Mouse (Mus musculus) gonadal fat pad, adult 2 months (tissue): Measurements from ENCODE around the gene Coro1c. TPM values are rescaled to one million over a fixed set of nuclear protein-coding genes. Genes with fewer than 3 reads are reported as not detected.
A peak's percentile ranks its signal among the peaks of the same experiment; 100 is the strongest.

ENCODE experiments used
- DNase-seq: peaks from one replicate; pipeline ENCODE4 v3.0.0-alpha.2; 2012; ENCODE audit warnings: low read depth
- polyA plus RNA-seq: library from polyadenylated mRNA; depleted of rRNA; stranded (reverse); fragments of >200 nt; gene quantifications from 2 replicates; pipeline ENCODE4 v1.2.3, GENCODE M21; 2012

Gene Coro1c
- polyA plus RNA-seq, 1 experiment: 51.0 TPM

DNA sequence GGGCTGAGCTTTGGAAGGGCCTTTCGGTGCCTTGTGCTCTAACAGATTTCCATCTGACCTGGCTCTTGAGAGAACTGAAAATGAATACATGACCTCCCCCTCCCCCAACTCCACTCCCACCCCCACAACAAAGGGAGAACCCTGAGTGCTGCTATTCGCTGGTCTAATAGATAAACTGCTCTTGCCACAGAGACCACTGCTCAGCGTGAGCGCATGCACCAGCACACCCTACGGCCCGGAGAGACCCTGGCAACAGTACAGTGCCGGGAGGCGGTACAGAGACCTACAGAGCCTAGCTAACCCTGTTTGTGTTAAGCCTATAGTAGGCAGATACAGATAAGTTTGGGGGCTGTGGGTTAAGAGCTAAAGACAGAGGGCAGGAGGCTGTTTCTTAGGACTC lies 22.9 kb downstream of the Coro1c start:
- DNase-seq: no peak

DNA sequence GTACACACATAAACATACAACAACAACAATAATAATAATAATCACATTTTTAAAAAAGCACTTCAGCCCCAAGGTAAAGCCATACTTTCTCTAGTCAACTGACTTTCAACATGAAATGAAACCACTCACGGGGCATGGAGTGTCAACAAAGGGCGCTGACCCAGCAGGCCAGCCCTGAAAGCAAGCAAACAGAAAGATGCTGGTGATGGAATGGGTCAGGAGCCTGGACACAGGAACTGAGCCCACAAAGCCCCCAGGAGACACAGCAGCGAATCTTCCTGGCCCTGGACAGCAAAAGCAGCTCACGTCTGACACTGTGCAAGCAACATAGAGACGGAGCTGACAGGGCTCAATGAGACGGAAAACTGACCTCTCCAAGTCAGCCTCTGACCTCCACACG lies 23.8 kb downstream of the Coro1c start:
- DNase-seq: no peak

DNA sequence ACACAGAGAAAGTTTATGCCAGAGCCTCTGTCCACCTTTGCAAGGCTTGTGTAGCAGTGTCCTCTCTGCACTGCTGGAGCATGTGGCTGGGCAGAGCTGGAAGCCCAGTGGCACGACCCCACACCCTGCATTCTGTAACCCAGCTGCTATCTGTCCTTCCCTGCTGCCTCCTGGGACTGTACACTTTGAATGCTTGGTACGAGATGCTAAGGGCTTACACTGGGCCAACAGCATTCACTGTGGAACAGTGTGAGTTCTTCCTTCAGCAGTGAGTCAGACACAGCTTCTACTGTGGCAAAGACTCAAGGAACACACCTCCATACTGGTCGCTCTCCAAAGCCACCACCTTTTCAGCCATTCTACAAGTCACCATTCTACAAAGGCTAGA lies 25.2 kb downstream of the Coro1c start:
- DNase-seq: no peak

DNA sequence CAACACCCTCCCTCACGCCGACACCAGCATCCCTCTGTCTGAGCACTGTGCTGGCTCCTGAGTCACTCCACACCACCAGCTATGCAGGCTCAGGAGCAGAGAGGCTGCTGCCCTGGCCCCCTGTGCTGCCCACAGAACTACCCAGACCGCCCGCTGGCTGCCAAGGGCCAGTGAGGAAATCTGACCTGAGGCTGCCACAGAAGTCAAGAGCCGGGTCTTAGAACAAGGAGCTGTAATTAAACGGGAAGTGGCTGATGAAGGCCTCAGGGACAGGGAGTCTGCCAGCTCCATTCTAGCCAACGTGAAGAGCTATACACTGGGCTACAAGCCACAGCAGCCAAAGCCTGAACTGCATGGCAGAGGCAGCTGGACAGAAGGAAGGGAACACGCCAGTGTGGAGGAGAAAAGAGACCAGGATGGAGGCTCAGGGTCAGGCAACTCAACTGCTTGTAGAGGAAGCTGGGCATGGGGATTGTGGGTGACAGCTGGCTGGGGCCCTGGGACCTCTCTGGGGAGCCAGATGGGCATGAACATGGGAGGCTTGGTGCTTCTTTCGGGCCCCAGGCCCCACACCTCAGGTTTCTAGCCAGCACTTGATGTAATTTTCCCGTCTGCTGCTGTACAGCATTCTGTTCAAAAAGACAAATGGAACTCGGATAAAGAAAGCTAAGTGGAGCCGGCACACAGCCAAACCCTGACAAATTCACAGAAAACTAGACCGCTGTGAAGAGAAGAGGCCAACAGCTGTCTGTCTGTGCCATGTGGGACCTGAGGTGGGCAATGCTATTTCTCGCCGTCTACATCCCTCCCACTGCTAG lies 25.8 kb downstream of the Coro1c start:
- DNase-seq: no peak

DNA sequence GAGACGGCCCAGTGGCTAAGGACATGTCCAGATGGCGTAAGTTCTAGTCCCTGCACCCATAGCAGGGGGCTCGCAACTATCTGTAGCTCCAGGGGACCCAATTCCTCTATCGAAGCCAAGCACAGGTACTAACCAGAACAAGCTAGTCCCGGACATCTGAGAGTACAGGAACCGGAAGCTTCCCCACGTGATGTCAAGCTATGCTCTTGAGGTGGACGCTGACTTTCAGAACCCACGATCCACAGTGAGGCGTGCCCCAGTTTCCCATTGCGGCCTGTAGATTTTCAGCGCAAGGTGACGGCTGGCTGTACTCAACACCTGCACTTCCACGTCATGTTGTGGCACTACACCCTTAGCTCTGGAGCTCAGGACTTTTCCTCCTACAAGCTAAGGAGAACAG lies 27.4 kb downstream of the Coro1c start:
- no peak for DNase-seq

DNA sequence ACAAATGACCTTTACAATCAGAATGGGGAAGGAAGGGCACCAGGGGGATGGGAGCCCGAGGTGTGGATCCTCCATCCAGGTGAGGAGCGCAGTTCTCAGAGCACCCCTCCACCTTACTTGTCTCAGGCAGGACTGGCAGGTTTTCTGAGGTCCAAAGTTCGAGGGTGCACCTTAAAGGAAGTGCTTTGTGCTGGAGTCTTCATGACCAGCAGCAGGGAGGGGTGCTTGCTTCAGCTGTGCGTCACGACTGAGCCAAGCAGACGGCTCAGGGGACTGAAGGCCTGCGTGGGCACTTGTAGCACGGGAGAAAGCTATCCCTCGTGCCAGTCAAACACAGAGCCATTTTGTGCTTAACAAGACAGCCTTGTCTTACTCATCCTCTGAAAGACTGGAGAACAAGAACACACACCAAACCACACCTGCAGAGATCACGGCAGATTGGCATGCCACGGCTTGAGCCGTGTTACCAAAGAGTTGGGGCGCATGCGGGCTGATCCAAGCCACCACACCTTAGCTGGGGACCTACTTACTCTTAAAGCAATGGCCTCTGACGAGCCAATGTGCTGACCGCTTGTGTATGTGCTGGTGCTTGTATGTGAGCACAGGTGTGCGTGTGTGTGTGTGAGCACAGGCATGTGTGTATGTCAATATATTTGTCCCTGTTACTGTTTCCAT lies 29.5 kb downstream of the Coro1c start:
- DNase-seq: peak; percentile 30

DNA sequence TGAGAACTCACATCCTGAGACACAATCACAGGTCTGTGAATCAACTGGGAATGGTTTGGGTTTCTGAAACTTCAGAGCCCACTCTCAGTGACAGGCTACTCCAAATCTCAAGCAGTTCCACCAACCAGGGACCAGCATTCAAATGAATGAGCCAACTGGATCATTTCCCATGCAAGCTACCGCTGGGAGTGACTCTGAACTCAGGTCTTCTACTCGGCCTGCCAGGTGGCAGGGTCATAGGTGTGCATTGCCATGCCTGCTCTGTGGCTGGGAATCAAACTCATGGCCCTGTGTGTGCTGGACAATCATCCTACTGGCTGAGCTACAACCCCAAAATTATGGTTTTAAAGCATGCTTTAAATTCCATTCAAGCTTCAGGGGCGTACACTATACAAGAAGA lies 31.0 kb downstream of the Coro1c start:
- DNase-seq: no peak

DNA sequence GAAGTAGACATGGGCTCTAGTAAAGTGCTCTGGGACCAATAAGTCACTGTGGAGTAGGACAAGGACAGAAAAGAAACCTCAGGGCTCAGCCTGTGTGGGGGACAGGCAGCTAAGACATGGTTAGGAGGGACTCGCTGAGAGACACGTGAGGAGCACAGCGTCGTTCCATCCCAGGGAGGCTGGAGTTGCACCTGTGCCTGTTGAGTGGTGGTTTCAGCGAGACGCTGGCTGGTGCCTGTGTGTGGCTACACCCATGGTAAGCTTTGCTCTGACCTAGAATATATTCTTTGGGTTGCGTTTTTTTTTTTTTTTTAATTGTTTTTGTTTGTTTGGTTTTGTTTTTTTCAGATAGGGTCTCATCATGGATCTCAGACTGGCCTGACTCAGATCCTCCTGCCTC lies 32.4 kb downstream of the Coro1c start:
- no peak for DNase-seq

DNA sequence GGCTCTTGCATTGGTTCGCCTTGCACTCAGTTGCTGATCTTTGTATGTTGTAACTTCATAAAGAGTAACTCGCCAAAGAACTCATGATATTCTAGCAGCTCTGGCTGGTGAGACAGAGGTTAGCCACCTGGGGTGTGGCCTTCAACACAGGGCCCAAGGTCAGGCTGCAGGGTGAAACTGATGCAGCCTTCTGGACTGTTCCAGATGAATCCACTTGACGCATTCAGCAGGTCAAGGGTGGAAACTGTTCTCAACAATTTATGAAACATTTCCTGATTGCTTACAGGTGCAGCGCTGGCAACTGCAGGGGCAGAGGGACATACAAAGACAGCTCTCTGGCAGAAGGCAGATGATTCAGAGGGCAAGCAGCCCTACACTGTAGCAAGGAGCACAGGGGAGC lies 32.9 kb downstream of the Coro1c start:
- no peak for DNase-seq

DNA sequence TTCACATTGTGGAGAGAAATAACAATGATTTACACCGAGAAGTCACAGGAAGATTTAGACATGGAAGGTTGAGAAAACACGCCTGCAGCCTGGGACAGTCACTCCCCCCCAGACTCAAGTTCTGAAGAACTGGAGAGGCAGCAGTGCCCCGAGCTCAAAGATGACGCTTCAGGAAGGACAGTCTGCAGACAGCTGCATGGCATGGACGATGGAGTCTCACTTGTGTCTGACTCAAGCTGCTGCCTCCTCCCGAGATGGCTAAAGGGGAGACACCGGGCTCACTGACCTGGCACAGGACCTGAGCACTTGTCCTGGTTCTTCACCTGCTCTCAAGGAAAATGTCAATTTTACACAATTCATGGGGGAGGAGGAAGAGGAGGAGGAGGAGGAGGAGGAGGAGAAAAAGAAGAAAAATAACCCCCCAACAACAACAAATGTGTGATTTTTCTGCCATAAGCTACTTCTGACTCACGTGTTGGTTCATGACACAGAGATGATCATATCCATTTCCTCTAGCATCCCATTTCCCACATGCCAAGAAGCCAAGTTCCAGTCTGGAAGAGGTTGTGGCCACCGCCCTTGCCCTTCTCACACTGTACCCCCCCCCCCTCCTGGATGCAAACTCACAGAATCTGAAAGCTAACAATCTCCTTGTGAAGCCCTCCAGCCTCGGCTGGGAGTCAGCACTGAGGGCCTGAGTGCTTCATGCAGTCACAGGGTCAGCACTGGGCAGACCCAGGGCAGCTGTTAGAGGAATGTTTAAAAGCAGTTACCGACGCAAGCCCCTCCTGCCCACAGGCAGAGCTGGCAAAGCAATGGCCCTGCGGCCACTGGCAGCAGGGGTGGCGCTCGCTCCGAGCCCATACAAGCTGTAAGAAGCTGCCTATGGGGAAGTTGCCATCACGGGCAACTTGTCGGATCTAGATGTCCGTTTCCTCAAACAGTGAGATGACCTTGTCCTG lies 34.2 kb downstream of the Coro1c start:
- DNase-seq: no peak

DNA sequence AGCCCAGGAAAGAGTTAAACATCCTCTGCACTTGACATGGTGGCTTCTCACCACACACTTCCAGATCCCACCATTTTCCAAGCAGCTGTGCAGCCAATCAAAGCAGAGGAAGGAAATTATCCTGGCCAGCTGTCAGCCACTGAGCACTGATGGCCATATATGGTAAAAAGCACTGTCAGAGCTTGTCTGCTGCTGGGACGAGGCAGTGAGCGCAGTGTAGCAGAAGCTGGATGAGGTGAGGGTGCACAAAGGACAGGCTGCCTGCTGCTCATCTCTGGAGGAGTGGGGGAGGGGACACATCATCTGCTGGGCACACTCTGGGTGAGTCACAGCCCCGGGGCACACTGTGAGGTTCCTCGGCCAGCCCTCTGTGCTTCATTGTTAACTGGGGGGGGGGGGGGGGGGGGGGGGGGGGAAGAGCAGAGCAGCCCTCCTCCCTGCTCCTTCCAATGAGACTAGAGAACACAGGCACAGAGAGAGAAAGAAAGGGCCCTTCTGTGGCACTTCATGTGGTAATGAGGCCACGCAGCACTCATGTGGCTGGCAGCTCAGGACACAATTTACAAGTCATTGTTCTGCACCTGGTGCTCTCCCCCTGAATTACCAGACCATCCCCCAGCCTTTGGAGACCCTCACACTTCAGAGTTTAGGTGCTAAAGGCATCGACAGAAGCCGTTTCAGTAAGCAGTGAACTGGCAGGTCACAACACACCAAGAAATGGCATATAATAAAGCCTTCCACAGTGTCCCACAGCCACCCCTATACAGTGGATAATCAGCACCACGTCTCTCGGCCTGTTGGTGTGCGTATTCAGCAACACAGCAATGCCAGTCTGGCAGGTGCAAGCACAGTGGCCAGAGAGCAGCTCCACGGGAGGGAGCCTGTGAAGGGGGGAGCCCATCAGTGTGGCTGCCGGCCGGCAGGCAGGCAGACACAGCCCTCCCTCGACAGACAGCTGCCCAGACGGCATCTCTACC lies 35.3 kb downstream of the Coro1c start:
- DNase-seq: no peak

DNA sequence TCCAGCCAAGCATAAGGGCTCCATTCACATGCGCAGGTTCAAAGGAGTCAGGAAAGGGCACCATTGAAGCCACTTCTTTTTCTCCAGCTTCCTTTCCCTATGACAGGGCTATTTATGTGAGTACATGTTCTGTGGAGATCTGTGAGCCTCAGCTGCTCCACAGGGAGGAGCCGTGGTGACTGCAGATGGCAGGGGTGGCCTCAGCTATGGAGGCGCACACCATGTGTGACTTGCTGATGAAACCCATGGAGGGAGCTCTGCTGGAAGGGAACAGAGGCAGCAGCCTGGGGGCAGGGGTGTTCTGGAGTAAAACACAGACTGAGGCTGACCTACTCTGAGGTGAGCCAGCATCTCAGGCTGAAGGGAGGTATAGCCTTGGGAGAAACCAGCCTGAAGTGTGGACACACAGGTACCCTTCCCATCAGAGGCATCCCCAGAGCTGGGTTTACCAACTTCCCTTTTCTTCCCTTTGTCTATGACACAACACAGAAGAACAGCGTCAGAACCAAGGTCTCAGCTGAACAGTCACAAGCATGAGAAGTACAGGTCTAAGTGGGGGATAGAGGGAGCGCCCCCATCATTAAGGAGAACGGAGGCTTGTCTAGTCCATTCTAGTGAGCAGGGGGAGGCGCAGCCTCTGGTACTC lies 36.5 kb downstream of the Coro1c start:
- DNase-seq: no peak

DNA sequence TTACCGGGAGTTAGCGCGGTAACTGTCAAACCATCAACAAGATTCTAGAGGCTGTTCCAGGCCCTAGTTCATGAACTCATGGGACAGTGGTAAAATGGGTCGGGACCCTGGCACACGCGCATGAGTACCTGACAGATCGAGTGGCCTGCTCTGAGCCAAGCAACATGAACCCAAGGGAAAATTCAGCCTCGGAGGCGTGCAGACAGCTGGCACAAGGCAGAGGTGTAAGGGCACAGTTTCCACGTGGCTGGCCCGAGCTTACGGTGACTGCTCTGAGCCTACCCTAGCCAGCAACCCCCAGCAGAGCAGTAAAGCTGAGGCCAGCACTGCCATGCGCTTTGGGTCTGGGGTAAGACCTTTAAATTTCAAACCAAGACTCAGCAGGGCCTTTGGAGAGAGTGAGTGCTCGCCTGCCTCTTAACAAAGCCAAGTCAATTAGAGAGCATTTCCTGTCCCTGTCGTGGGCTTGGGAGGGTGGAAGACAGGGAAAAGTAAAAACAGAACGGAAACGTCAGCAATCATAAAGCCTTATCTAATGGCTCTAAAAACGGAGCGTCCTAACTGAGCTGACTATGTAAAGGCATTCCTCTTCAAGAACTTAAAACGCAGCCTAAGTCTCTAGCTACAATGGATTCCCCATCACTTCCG lies 38.0 kb downstream of the Coro1c start:
- DNase-seq: no peak

DNA sequence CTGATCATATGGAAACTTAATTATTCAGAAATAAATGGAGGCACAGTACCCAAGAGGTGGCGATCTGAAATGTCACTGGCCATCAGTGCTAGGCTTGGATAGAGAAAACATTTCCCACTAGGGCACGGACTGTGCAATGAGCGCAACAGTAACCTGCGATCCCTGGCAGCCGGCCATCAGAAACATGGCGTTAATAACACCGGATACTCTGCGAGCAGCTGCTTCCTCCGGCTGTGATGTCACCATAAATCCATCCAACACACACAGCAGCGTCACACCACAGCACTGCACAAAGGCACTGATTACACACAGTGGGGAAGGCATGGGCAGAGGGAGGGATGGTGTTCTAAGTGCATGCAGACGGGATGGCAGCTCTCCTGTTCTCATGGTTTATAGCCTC lies 39.4 kb downstream of the Coro1c start:
- DNase-seq: no peak

DNA sequence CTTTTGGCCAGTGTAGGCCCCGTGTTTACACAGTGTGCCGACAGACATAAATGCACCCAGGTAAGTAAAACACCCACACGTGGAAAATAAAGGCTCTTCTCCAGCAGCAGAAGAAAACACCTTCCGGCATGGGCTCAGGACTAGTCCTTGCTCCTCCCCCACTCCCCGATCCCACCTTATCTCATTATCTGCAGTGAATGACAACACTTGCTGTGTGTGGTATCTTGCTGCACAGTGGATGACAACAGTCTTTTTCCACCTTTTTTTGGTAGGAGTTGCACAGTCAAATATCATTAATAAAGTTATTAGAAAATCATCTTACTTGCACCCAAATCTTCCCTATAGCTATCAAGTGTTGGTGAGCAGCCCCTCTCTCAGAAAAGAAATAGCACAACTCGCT lies 43.6 kb downstream of the Coro1c start:
- DNase-seq: no peak

DNA sequence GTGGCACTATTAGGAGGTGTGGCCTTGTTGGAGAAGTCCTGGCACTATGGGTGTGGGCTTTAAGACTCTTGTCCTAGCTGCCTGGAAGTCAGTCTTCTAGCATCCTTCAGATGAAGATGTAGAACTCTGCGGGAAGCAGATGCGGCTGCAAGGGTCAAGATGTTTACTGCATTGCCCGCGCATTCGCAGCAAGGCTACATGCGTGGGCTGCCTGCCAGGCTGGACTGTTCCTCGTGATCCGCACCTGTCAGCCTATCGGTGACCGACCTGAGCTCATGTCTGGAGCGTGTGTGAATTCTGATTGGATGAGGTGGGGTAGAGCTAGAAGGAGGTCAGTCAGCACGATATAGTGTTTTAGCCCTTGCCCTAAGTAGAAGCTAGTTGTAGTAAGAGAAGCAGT lies 44.6 kb downstream of the Coro1c start:
- no peak for DNase-seq

DNA sequence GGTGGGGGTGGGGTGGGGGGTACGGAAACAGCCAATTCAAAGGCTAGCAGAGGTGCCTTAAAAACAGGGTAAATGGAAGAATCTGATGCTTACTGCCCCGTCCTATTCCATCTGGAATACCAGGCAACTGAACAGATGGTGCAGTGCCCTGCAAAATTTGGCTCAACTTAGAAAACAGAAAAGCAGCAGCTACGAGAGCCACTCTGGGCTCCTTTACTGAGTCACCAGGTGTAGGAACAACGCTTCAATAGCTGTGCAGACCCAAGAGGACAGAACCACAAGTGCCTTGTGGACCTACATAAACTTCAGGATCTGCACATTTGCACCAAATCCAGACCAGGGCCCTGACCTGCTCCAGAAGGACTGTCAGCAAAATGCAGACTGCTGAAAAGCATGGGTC lies 46.1 kb downstream of the Coro1c start:
- DNase-seq: no peak

DNA sequence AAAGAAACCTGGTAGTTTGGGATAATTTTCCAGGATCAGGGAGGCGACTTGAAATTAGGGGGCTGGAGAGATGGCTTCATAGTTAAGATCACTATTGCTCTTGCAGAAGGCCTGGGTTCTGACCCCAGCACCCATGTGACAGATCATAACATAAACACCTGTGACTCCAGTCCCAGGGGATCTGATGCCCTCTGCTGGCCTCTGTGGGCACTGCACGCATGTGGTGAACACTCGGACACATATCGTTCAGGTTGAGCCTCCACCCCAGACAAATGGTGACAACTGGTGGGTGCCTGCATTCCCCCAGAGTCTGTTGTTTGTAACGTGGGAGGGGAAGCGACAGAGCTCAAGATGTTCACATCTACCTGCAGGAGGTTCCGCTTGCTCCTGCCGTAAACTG lies 47.3 kb downstream of the Coro1c start:
- no peak for DNase-seq

DNA sequence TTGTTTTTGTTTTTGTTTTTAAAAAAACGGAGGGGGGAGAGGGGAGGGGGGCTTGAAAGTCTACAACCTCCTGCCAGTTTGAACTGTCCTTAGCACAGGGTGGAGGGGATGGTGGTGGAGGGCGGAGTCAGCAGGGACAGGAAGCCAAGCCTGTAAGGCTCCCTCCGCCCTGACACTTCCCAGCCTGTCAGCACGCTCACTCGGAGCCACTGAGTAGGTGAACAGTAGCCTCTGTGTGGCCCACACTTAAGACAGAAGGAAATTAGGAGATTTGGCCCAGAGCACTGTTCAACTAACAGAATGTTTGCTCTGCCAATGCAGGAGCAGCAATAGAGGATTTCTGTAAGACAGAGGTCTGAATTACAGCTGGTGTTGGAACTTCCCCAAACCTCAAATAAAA lies 49.6 kb downstream of the Coro1c start:
- no peak for DNase-seq

DNA sequence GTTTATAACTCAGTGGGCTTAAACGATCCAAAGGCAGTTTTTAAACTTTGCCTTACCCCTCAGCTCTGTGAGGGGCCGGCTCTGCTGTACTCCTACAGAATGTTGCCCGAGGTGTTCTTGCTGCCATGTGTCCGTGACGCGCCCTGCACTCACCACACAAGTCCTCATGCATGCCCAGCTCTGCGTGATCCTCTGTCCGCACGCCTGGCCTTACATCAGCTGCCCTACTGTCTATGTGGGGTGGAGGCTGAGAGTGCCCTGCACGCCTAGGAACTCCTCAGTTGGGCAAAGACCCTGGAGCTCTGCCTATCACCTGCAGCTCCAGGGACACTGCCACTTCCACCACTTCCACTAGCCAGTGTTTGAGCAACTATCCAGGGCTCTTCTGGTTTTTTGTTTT lies 50.0 kb downstream of the Coro1c start:
- DNase-seq: no peak
